Mouse (Mus musculus): ENCODE results near the gene Plppr3.

Gene Plppr3

GRCm38 (mm10) chr10:79865801-79866295 is 8.6 kb downstream of the Plppr3 start:
- DNase-seq (ENCODE audit: low spot score in 2 of 2), result no peak

DNA sequence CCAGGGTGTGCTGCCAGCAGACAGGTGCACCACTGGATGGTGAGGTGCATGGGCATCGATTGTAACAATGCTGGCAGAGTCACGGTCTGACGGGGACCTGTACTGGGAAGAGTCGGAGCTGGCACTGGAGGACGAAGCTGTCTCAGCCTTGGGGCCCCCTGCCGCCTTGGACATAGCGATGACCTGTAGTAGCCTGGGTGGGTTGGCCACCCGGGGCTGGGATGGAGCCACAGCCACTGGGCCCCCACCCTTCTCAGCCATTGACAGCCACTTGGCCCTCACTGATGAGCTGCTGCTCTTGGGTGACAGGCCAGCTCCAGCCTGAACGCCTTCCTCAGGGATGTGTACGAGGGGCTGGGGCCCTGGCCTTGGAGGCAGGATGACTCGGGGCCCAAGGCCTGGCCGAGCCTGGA is 9.2 kb downstream of the Plppr3 start:
- no peak for DNase-seq (ENCODE audit: low spot score in 2 of 2)

- DNase-seq (ENCODE audit: low spot score in 2 of 2), result no peak
Measured at GRCm38 (mm10) chr10:79864351-79865188, 9.9 kb downstream of the Plppr3 start.

- DNase-seq (ENCODE audit: low spot score in 2 of 2), result no peak
Measured at GRCm38 (mm10) chr10:79862925-79863324, 11.5 kb downstream of the Plppr3 start.

- DNase-seq (ENCODE audit: low spot score in 2 of 2), result no peak
Measured at GRCm38 (mm10) chr10:79862049-79862788, 12.2 kb downstream of the Plppr3 start.

GRCm38 (mm10) chr10:79861230-79862048 is 13.0 kb downstream of the Plppr3 start:
- no peak for DNase-seq (ENCODE audit: low spot score in 2 of 2)

GRCm38 (mm10) chr10:79860079-79860911 is 14.1 kb downstream of the Plppr3 start:
- no peak for DNase-seq (ENCODE audit: low spot score in 2 of 2)

- no peak for DNase-seq (ENCODE audit: low spot score in 2 of 2)
Measured at GRCm38 (mm10) chr10:79859116-79859515, 15.3 kb downstream of the Plppr3 start.

DNA sequence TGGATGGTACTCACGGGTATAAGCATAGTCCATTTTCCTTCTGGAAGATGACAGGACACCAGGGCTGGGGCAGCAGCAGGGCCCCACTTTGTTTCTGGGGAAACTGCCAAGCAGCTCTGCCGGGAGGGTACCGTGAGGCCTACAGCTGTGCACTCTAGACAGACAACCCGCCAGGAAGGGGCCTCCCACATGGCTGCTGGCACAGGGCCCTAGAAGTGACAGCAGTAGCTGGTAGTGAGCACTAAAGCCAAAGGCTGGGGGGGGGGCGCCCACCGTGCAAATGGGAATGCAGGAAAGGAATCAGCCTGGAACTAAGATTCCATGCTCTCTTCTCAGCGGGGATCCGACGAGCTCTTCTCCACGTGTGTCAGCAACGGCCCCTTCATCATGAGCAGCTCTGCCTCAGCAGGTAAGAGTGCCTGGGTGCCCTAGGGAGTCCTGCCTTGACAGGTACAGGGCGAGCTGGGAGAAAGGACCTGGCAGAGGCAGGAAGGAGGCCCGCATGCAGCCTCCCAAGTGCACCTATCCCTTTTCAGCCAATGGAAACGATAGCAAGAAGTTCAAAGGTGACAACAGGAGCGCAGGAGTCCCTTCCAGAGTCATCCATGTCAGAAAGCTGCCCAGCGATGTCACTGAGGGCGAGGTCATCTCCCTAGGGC is 15.9 kb downstream of the Plppr3 start:
- DNase-seq (ENCODE audit: low spot score in 2 of 2), result peak; percentile 60 to 68

DNA sequence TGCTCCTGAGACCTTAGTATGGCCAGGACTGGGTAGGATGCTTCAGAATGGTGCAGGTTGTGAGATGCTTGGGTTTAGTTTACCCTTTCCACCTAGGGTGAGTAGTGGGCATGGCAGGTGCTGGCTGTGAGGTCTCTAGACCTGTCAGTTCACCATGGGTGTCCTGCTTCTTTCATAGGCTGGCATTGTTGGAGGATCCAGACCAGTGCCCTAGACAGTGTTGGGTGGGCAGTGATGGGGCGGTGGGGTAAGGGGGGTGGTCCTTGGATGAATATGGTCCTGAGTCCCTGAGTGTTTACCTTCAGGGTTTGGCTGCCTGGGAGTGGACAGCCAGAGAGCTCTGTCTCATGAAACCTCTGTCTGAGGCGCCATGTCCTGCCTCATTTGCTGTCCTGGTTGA is 16.5 kb downstream of the Plppr3 start:
- no peak for DNase-seq (ENCODE audit: low spot score in 2 of 2)

DNA sequence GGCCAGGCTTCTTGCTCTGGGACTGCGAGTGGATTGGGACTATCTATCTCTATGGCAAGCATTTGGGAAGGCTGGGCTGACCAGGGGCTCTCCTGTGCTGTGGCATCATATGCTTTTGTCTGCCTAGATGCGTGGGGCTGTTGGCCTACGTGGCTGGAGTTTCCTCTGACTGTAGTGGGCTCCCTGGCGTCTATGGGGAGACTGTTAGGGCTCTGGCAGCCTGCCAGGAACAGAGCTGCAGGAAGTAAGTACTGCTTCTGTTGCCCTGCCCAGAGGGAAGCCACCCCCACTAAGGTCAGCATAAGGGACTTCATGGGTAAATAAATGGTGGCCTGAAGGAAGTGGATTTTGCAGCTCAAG is 17.0 kb downstream of the Plppr3 start:
- no peak for DNase-seq (ENCODE audit: low spot score in 2 of 2)

DNA sequence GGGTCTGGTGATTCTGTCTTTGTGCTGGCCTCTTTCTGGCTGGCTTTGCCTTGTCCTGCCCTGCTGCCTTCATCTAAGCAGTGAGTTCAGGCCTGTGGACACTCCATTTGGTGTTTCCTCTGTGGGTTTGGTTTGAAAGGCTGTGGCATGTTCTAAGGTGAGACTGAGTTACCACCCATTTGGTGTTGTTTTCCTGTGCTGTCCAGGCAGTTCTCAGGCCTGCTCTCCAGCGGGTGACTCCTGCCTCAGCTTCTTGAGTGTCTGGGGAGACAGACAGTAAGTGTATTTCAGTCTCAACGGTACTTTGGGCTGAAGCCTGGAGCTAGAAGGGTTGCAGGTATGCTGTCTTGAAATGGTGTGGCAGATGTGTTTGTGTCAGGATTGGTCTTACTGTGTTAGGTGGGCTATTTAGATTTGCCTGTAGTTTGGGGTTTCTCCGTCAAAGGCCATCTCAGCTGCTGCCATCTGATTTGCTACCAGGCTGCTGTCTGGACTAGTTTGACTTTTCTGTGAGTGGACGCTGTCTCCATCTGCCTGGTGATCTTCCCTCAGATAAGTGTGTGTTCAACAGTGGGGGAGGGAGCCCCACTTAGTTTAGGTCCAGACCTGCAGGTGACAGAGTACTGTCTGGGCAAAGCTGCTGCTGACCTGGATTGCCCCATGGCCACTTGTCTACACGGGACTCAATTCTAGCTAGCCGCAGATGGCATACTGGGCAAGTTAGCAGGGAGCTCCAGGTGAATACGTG is 17.6 kb downstream of the Plppr3 start:
- no peak for DNase-seq (ENCODE audit: low spot score in 2 of 2)

DNA sequence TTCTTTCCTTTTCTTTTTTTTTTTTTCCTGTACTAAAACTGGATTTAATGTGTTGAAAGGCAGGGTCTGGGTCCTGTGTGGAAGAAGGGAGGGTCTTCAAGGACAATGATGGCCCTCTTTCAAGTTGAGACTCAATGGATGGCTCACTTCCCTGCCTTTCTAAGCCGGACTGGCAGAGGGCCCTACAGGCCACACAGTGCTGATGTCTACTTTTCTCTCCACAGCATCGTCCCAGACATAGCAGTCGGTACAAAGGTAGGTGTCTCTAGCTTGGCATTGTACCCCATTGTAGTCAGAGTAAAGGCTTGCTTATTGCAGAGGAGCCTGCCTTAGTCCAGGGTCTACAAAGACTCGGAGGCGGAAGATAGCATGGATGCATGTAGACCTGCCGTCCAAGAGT is 18.2 kb downstream of the Plppr3 start:
- no peak for DNase-seq (ENCODE audit: low spot score in 2 of 2)

GRCm38 (mm10) chr10:79855558-79856184 is 18.8 kb downstream of the Plppr3 start:
- DNase-seq (ENCODE audit: low spot score in 2 of 2), result no peak

GRCm38 (mm10) chr10:79854801-79855541 is 19.5 kb downstream of the Plppr3 start:
- no peak for DNase-seq (ENCODE audit: low spot score in 2 of 2)

DNA sequence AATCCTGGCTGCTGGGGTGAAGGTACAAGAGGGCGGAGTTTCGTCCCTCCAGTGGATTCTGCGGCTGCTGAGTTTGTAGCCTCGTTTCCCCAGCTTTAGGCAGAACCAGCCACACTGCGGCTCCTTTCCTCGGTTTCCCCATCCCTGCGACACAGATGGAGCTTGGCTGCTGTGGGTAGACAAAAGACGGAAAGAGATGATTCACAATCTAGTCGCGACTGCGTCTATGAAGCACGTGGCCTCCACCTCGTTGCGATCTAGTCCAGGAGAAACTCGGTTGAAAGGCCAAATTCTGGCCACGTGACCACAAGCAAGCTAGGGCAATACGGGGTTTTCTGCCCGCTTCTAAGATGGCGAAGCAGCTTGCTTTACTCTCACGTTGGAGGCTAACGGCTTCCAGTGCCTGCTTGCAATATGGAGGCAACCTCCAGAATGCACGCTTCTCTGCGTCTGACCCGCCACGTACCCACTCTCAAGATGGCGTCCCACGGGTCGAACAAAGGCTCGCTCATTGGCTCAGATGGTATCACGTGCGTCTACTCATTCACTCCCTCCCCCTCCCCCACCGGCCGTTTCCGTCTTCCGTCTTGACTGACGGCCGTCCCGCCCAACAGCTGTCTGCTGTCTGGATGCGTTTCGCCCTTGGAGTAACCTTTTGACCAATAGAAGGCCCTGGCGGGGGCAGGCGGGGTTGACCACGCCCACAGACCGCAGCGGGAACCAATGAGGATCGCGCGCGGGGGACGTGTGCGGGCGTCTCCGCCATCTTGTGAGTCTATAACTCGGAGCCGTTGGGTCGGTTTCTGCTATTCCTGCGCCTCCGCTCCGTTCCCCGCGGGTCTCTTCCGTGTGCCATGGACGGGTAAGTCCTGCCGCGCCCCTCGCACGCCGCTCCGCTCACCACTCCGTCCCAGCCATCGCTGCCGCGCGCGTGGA is 20.3 kb downstream of the Plppr3 start, which contains the start of gene Ptbp1:
Gene Ptbp1 (plus strand): TSS at position 568 of the 936 bp plus-strand sequence.
- DNase-seq (ENCODE audit: low spot score in 2 of 2), result peak; percentile 100

- DNase-seq (ENCODE audit: low spot score in 2 of 2), result peak; percentile 67 to 72
Measured at GRCm38 (mm10) chr10:79853392-79853791, 21.0 kb downstream of the Plppr3 start.

Data from right cerebral cortex, postnatal 36 days (tissue).